Mouse (Mus musculus) left cerebral cortex, adult 11 months (tissue): ENCODE measurements around the gene Cntnap2.

Experiments
- DNase-seq: peaks from one replicate; pipeline ENCODE4 v3.0.0; 2022; ENCODE audit warnings: low spot score

Gene Cntnap2

GRCm38 (mm10) chr6:45938263-45938662 is 879.1 kb downstream of the Cntnap2 start:
- no peak for DNase-seq

- no peak for DNase-seq
Measured at GRCm38 (mm10) chr6:45938775-45939174, 879.6 kb downstream of the Cntnap2 start.

- no peak for DNase-seq
Measured at GRCm38 (mm10) chr6:45945144-45945985, 886.2 kb downstream of the Cntnap2 start.

GRCm38 (mm10) chr6:45954773-45955172 is 895.6 kb downstream of the Cntnap2 start:
- no peak for DNase-seq

GRCm38 (mm10) chr6:45964494-45964893 is 905.3 kb downstream of the Cntnap2 start:
- no peak for DNase-seq

- DNase-seq = no peak
Measured at GRCm38 (mm10) chr6:45974471-45975154, 915.5 kb downstream of the Cntnap2 start.

GRCm38 (mm10) chr6:45979171-45979570 is 920.0 kb downstream of the Cntnap2 start:
- no peak for DNase-seq

GRCm38 (mm10) chr6:45988051-45988450 is 928.9 kb downstream of the Cntnap2 start:
- DNase-seq = no peak

GRCm38 (mm10) chr6:45991086-45991485 is 931.9 kb downstream of the Cntnap2 start:
- no peak for DNase-seq

GRCm38 (mm10) chr6:46022515-46023143 is 963.5 kb downstream of the Cntnap2 start:
- DNase-seq = no peak

- no peak for DNase-seq
Measured at GRCm38 (mm10) chr6:46031821-46032594, 972.9 kb downstream of the Cntnap2 start.

GRCm38 (mm10) chr6:46033108-46033507 is 974.0 kb downstream of the Cntnap2 start:
- no peak for DNase-seq

- no peak for DNase-seq
Measured at GRCm38 (mm10) chr6:46040671-46041070, 981.5 kb downstream of the Cntnap2 start.

- DNase-seq = no peak
Measured at GRCm38 (mm10) chr6:46080236-46080635, 1021.1 kb downstream of the Cntnap2 start.

- DNase-seq = no peak
Measured at GRCm38 (mm10) chr6:46081432-46081831, 1022.3 kb downstream of the Cntnap2 start.

- no peak for DNase-seq
Measured at GRCm38 (mm10) chr6:46143189-46143841, 1084.2 kb downstream of the Cntnap2 start.

GRCm38 (mm10) chr6:46166837-46167236 is 1107.7 kb downstream of the Cntnap2 start:
- no peak for DNase-seq

GRCm38 (mm10) chr6:46197298-46197697 is 1138.1 kb downstream of the Cntnap2 start:
- no peak for DNase-seq

- DNase-seq = no peak
Measured at GRCm38 (mm10) chr6:46201828-46202227, 1142.7 kb downstream of the Cntnap2 start.

- DNase-seq = no peak
Measured at GRCm38 (mm10) chr6:46205531-46205930, 1146.4 kb downstream of the Cntnap2 start.

GRCm38 (mm10) chr6:46232889-46233288 is 1173.7 kb downstream of the Cntnap2 start:
- DNase-seq = no peak

GRCm38 (mm10) chr6:46240349-46240748 is 1181.2 kb downstream of the Cntnap2 start:
- DNase-seq = no peak
